Mouse (Mus musculus): ENCODE data around the gene Cfap157. TPM values are rescaled to one million over a fixed set of nuclear protein-coding genes. Genes with fewer than 3 reads are reported as not detected.

Cfap157 gene
- polyA plus RNA-seq, 1 experiment from 2014 or later = 0.30 TPM

DNA sequence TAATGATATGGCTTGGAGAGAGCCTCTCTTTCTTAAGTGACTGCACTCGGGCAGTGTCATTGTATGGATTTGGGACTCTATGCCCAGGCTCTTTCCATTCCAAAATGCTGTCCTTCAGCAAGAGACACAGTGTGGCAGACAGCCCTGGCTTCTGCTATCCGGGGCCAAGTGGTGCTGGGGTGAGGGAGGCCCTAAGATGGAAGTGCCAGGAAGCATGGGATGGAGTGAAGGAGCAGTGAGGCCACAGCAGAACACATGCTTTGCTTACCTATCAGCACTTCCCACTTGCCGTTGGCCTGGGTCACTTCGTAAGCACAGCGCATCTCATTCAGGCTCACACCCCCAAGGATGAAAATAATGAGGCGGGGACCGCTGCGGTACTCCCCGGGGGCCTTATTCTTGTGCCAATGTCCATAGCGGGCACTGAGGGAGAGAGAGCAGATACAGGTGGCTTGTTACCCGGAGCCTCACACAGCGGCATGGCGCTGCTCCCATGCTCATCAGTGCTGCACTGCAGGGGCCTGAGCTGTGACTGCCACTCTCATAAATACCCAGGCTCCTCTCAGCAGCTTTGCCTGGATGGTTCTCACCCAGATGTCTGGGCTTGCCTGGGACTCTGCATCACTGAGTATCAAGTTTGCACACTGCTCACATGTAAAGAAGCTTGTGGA lies 11.7 kb upstream of the Cfap157 start:
- Histone ChIP-seq H3K27ac (ENCODE audit: low read depth, low read length) (no peak overlapping the region), H3K9ac (ENCODE audit: low read length) (no peak overlapping the region), H3K4me3 (ENCODE audit: low read depth, low read length) (no peak overlapping the region), H3K27me3 (replicated peaks; ENCODE audit: control insufficient read depth, insufficient read depth, low read length) (no peaks in the 10 kb centered on the region), H3K36me3 (ENCODE audit: control insufficient read depth, insufficient read depth, low read length) (peaks cover 78% of the 10 kb centered on the region), H3K9me3 (replicated peaks; ENCODE audit: control insufficient read depth, low read length) (no peaks in the 10 kb centered on the region), H3K4me2 (ENCODE audit: low read length) (no peak overlapping the region), H3K4me1 (ENCODE audit: control insufficient read depth, insufficient read depth, low read length) (no peaks in the 10 kb centered on the region)
- 75% methylated on average over 13 of the region's 13 CpGs for WGBS
- no peak for ATAC-seq
- DNase-seq (ENCODE audit: low spot score) = no peak

DNA sequence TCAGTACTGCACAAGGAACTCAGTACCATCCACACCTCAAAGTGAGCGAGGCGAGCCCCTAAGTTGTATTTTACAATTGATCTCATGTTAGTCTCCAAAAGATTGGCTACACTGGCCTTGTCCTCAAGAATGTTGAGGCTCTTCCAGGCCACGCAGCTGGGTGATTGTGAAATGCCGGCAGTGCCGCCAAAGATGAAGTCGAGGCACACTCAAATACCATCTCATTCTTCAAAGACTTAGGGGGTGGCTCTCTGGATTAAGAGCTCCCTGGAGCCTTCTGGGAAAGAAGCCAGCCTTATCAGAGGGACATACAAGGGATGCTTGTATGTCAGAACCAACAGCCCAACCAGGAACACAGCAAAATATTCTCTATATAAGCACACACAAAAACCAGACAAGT lies 7.1 kb upstream of the Cfap157 start:
- Histone ChIP-seq H3K36me3 (ENCODE audit: control insufficient read depth, insufficient read depth, low read length) (peaks cover 45% of the 10 kb centered on the region), H3K4me3 (ENCODE audit: low read depth, low read length) (no peak overlapping the region), H3K4me1 (ENCODE audit: control insufficient read depth, insufficient read depth, low read length) (no peaks in the 10 kb centered on the region), H3K9ac (ENCODE audit: low read length) (no peak overlapping the region), H3K4me2 (ENCODE audit: low read length) (no peak overlapping the region), H3K27ac (ENCODE audit: low read depth, low read length) (no peak overlapping the region), H3K9me3 (replicated peaks; ENCODE audit: control insufficient read depth, low read length) (no peaks in the 10 kb centered on the region), H3K27me3 (replicated peaks; ENCODE audit: control insufficient read depth, insufficient read depth, low read length) (no peaks in the 10 kb centered on the region)
- DNase-seq (ENCODE audit: low spot score) (no peak), ATAC-seq (no peak)
- WGBS = 73% methylated on average over 6 of the region's 6 CpGs

DNA sequence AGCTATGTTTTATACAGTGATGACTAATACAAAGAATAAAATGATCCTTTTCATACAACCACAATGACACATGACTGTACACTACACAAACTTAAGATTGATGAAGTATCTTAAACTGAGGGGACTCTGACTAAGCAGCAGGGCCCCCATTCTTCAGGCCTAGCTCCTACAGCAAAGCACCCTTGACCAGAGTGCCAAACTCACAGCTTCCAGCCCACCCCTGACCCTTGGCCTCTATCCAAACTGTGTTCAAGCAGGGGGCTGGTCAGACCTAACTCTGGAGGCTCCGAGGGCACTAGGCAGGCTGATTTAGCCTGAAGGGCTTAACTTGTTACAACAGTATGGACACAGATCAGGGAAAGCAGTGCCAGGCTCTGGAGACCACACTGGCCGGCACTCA lies 4.4 kb upstream of the Cfap157 start:
- Histone ChIP-seq H3K4me2 (ENCODE audit: low read length) (no peak overlapping the region), H3K9me3 (replicated peaks; ENCODE audit: control insufficient read depth, low read length) (no peaks in the 10 kb centered on the region), H3K4me3 (ENCODE audit: low read depth, low read length) (no peak overlapping the region), H3K9ac (ENCODE audit: low read length) (no peak overlapping the region), H3K4me1 (ENCODE audit: control insufficient read depth, insufficient read depth, low read length) (no peaks in the 10 kb centered on the region), H3K27ac (ENCODE audit: low read depth, low read length) (no peak overlapping the region), H3K36me3 (ENCODE audit: control insufficient read depth, insufficient read depth, low read length) (peaks cover 19% of the 10 kb centered on the region), H3K27me3 (replicated peaks; ENCODE audit: control insufficient read depth, insufficient read depth, low read length) (no peaks in the 10 kb centered on the region)
- DNase-seq (ENCODE audit: low spot score) = no peak
- ATAC-seq = no peak
- 70% methylated on average over 2 of the region's 2 CpGs for WGBS

DNA sequence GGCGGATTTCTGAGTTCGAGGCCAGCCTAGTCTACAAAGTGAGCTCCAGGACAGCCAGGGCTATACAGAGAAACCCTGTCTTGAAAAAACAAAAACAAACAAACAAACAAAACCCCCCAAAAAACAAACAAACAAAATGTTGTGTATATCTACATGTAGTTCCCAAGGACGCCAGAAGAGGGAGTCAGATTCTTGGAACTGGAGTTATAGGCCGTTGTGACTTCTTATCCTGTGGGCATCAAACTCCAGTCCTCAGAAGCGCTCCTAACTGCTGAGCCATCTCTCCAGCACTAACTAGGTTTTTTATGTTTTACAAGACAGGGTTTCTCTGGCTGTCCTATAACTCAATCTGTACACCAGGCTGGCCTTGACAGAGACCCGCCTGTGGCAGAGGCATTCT lies 2.9 kb upstream of the Cfap157 start:
- H3K9ac ChIP-seq (ENCODE audit: low read length) = no peak overlapping the region
- WGBS = 59% methylated on average over 6 of the region's 6 CpGs
- peaks cover 19% of the 10 kb centered on the region for H3K36me3 ChIP-seq (ENCODE audit: control insufficient read depth, insufficient read depth, low read length)
- ATAC-seq (no peak), DNase-seq (ENCODE audit: low spot score) (peak; percentile 52)
- H3K4me1 ChIP-seq (ENCODE audit: control insufficient read depth, insufficient read depth, low read length) = no peaks in the 10 kb centered on the region
- H3K4me2 ChIP-seq (ENCODE audit: low read length) = no peak overlapping the region
- no peak overlapping the region for H3K27ac ChIP-seq (ENCODE audit: low read depth, low read length)
- no peaks in the 10 kb centered on the region for H3K27me3 ChIP-seq (replicated peaks; ENCODE audit: control insufficient read depth, insufficient read depth, low read length)
- H3K9me3 ChIP-seq (replicated peaks; ENCODE audit: control insufficient read depth, low read length) = no peaks in the 10 kb centered on the region
- no peak overlapping the region for H3K4me3 ChIP-seq (ENCODE audit: low read depth, low read length)

DNA sequence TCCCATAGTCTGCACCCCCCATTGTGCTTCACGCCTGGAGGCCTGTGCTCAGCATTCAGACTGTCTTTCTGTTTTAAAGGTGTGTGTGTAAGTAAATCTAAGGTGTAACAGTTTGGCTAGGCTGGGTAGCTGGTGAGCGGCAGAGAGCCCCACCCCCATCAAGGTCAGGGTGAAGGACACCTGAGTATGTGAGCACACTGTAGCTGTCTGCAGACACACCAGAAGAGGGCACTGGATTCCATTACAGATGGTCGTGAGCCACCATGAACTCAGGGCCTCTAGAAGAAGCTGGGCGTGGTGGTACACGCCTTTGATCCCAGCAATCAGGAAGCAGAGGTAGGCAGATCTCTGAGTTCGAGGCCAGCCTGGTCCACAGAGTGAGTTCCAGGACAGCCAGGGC lies 2.5 kb downstream of the Cfap157 start:
- Histone ChIP-seq H3K4me1 (ENCODE audit: control insufficient read depth, insufficient read depth, low read length) (no peaks in the 10 kb centered on the region), H3K27me3 (replicated peaks; ENCODE audit: control insufficient read depth, insufficient read depth, low read length) (no peaks in the 10 kb centered on the region), H3K9ac (ENCODE audit: low read length) (no peak overlapping the region), H3K4me3 (ENCODE audit: low read depth, low read length) (no peak overlapping the region), H3K9me3 (replicated peaks; ENCODE audit: control insufficient read depth, low read length) (no peaks in the 10 kb centered on the region), H3K27ac (ENCODE audit: low read depth, low read length) (no peak overlapping the region), H3K4me2 (ENCODE audit: low read length) (no peak overlapping the region), H3K36me3 (ENCODE audit: control insufficient read depth, insufficient read depth, low read length) (no peaks in the 10 kb centered on the region)
- ATAC-seq (no peak), DNase-seq (ENCODE audit: low spot score) (no peak)
- 78% methylated on average over 6 of the region's 6 CpGs for WGBS

DNA sequence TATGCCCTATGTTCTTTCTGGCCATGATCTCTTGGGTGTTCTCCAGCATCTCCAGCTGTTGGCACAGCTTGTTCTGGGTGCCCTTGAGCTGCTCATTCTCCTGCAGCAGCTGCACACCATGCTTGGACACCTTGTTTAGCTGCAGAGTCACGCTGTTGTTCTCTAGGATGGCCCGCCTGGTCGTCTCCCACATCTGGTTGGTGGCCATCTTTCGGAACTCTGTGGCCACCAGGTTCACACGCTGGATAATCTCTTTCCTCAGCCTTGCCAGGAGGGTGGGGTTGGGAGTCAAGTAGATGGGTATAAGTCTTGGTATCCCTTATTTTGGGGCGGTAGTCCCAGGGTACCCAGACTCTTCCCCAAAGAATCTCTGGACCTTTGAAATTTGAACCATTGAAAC lies 4.5 kb downstream of the Cfap157 start:
- DNase-seq (ENCODE audit: low spot score) = no peak
- ATAC-seq = no peak
- no peak overlapping the region for H3K9ac ChIP-seq (ENCODE audit: low read length)
- H3K4me3 ChIP-seq (ENCODE audit: low read depth, low read length) = no peak overlapping the region
- peaks cover 5% of the 10 kb centered on the region for H3K4me1 ChIP-seq (ENCODE audit: control insufficient read depth, insufficient read depth, low read length)
- H3K36me3 ChIP-seq (ENCODE audit: control insufficient read depth, insufficient read depth, low read length) = no peaks in the 10 kb centered on the region
- no peaks in the 10 kb centered on the region for H3K27me3 ChIP-seq (replicated peaks; ENCODE audit: control insufficient read depth, insufficient read depth, low read length)
- WGBS = 91% methylated on average over 6 of the region's 6 CpGs
- H3K4me2 ChIP-seq (ENCODE audit: low read length) = no peak overlapping the region
- no peak overlapping the region for H3K27ac ChIP-seq (ENCODE audit: low read depth, low read length)
- no peaks in the 10 kb centered on the region for H3K9me3 ChIP-seq (replicated peaks; ENCODE audit: control insufficient read depth, low read length)

DNA sequence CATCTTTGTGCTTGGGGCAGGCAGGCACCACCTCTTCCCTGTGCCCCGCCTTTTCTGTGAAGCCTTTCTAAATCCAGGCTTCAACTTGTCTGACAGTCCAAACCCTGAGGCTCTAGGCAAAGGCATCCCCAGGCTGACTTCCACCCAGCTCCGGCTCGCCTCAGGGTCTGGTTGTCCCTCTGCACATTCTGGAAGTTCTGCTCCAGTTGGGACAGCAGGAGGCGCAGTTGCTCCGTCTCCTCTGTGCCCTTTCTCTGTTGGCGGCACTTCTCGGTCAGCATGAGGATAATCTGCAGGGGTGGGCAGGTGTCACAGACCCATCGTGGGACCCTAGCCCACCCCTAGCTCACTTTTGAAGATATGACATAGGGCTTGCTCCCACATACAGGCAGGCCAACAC lies 5.1 kb downstream of the Cfap157 start:
- Histone ChIP-seq H3K4me1 (ENCODE audit: control insufficient read depth, insufficient read depth, low read length) (peaks cover 5% of the 10 kb centered on the region), H3K36me3 (ENCODE audit: control insufficient read depth, insufficient read depth, low read length) (no peaks in the 10 kb centered on the region), H3K9me3 (replicated peaks; ENCODE audit: control insufficient read depth, low read length) (no peaks in the 10 kb centered on the region), H3K4me3 (ENCODE audit: low read depth, low read length) (no peak overlapping the region), H3K27ac (ENCODE audit: low read depth, low read length) (no peak overlapping the region), H3K27me3 (replicated peaks; ENCODE audit: control insufficient read depth, insufficient read depth, low read length) (no peaks in the 10 kb centered on the region), H3K4me2 (ENCODE audit: low read length) (no peak overlapping the region), H3K9ac (ENCODE audit: low read length) (no peak overlapping the region)
- ATAC-seq = no peak
- peak; percentile 59 for DNase-seq (ENCODE audit: low spot score)
- WGBS = 13% methylated on average over 8 of the region's 8 CpGs

DNA sequence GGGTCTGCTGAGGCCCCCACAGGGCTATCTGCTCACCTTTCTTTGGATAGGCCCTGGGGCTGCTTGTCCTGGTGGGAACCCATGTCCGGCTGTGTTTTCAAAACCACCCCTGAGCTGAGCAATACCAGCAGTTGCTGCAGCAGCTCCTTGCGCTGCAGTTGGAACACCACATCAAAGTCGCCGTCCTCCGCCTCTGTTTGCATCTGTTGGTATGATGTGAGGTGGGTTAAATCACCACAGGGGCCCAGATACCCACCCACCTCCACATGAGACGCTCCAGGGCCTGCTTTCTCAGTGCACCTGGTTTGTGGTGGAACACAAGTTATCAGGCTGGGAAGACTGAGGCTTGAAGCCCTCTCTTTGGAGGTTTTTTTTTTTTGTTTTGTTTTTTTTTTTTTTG lies 6.1 kb downstream of the Cfap157 start:
- Histone ChIP-seq H3K36me3 (ENCODE audit: control insufficient read depth, insufficient read depth, low read length) (no peaks in the 10 kb centered on the region), H3K4me3 (ENCODE audit: low read depth, low read length) (no peak overlapping the region), H3K9me3 (replicated peaks; ENCODE audit: control insufficient read depth, low read length) (no peaks in the 10 kb centered on the region), H3K9ac (ENCODE audit: low read length) (no peak overlapping the region), H3K27me3 (replicated peaks; ENCODE audit: control insufficient read depth, insufficient read depth, low read length) (no peaks in the 10 kb centered on the region), H3K27ac (ENCODE audit: low read depth, low read length) (no peak overlapping the region), H3K4me2 (ENCODE audit: low read length) (no peak overlapping the region), H3K4me1 (ENCODE audit: control insufficient read depth, insufficient read depth, low read length) (peaks cover 5% of the 10 kb centered on the region)
- ATAC-seq = no peak
- WGBS = 93% methylated on average over 6 of the region's 6 CpGs
- DNase-seq (ENCODE audit: low spot score) = no peak

DNA sequence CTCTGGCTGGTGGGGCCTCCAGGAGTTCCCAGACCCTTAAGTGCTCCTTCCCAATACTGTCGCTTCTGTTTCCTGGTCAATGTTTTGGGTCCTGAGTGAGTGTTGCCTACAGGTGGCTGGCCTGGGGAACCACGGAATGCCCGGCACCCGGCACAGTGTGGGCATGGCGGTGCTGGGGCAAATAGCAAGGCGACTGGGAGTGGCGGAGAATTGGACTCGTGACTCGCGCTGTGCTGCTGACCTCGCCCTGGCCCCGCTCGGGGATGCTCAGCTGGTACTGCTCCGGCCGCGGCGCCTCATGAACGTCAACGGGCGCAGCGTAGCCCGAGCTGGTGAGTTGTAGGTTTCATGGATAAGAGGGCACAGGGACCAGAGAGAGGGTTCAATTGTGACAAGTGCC lies 8.0 kb downstream of the Cfap157 start:
- 31% methylated on average over 22 of the region's 22 CpGs for WGBS
- Histone ChIP-seq H3K27me3 (replicated peaks; ENCODE audit: control insufficient read depth, insufficient read depth, low read length) (no peaks in the 10 kb centered on the region), H3K4me3 (ENCODE audit: low read depth, low read length) (peak overlapping the region; percentile 48), H3K9me3 (replicated peaks; ENCODE audit: control insufficient read depth, low read length) (no peaks in the 10 kb centered on the region), H3K9ac (ENCODE audit: low read length) (peak overlapping the region; percentile 35; the same call in 1 of the 2 replicates), H3K4me2 (ENCODE audit: low read length) (peak overlapping the region; percentile 71), H3K4me1 (ENCODE audit: control insufficient read depth, insufficient read depth, low read length) (peaks cover 5% of the 10 kb centered on the region), H3K27ac (ENCODE audit: low read depth, low read length) (no peak overlapping the region), H3K36me3 (ENCODE audit: control insufficient read depth, insufficient read depth, low read length) (no peaks in the 10 kb centered on the region)
- no peak for DNase-seq (ENCODE audit: low spot score)
- no peak for ATAC-seq

All from forebrain, embryonic 14.5 days (tissue).